Mouse (Mus musculus): ENCODE measurements around the gene Mrpl39. TPM values are rescaled to one million over a fixed set of nuclear protein-coding genes. Genes with fewer than 3 reads are reported as not detected.
A peak's percentile ranks its signal among the peaks of the same experiment; 100 is the strongest.

The Mrpl39 gene
- polyA plus RNA-seq, 1 experiment from 2014 or later, result 50.4 TPM

GRCm38 (mm10) chr16:84734806-84735165, 756 bp downstream of the Mrpl39 start:
- Histone ChIP-seq H3K9me3 (replicated peaks) (no peaks in the 10 kb centered on the region), H3K27me3 (no peaks in the 10 kb centered on the region), H3K27ac (peak overlapping the region; percentile 86), H3K36me3 (peaks cover 27% of the 10 kb centered on the region), H3K4me3 (peak overlapping the region; percentile 83), H3K9ac (peak overlapping the region; percentile 71), H3K4me2 (peak overlapping the region; percentile 80), H3K4me1 (replicated peaks) (peaks cover 7% of the 10 kb centered on the region)
- under 1% methylated on average over 15 of the region's 15 CpGs for WGBS
- no peak; the same call in 1 of the 2 replicates for ATAC-seq (replicated peaks; ENCODE audit: insufficient number of reproducible peaks, insufficient read depth, low FRiP score, low read depth)

- no peak for ATAC-seq (replicated peaks; ENCODE audit: insufficient number of reproducible peaks, insufficient read depth, low FRiP score, low read depth)
- no peak overlapping the region for H3K27ac ChIP-seq
- H3K4me3 ChIP-seq, result no peak overlapping the region
- no peak overlapping the region for H3K4me2 ChIP-seq
- H3K9me3 ChIP-seq (replicated peaks), result no peaks in the 10 kb centered on the region
- H3K4me1 ChIP-seq (replicated peaks), result no peaks in the 10 kb centered on the region
- peaks cover 61% of the 10 kb centered on the region for H3K36me3 ChIP-seq
- no peaks in the 10 kb centered on the region for H3K27me3 ChIP-seq
- 81% methylated on average over 2 of the region's 2 CpGs for WGBS
- H3K9ac ChIP-seq, result no peak overlapping the region
Observed at GRCm38 (mm10) chr16:84720670-84721069, 14.9 kb downstream of the Mrpl39 start.

- Histone ChIP-seq H3K9me3 (replicated peaks) (no peaks in the 10 kb centered on the region), H3K4me3 (no peak overlapping the region), H3K4me1 (replicated peaks) (no peaks in the 10 kb centered on the region), H3K27ac (no peak overlapping the region), H3K27me3 (no peaks in the 10 kb centered on the region), H3K9ac (no peak overlapping the region), H3K36me3 (peaks cover 42% of the 10 kb centered on the region), H3K4me2 (no peak overlapping the region)
- 90% methylated on average over 4 of the region's 4 CpGs for WGBS
- no peak for ATAC-seq (replicated peaks; ENCODE audit: insufficient number of reproducible peaks, insufficient read depth, low FRiP score, low read depth)
Observed at GRCm38 (mm10) chr16:84718250-84718649, 17.3 kb downstream of the Mrpl39 start.

GRCm38 (mm10) chr16:84717618-84718248, 17.8 kb downstream of the Mrpl39 start:
- Histone ChIP-seq H3K9ac (no peak overlapping the region), H3K9me3 (replicated peaks) (no peaks in the 10 kb centered on the region), H3K4me3 (no peak overlapping the region), H3K27ac (no peak overlapping the region), H3K36me3 (peaks cover 37% of the 10 kb centered on the region), H3K4me2 (no peak overlapping the region), H3K4me1 (replicated peaks) (no peaks in the 10 kb centered on the region), H3K27me3 (no peaks in the 10 kb centered on the region)
- no peak for ATAC-seq (replicated peaks; ENCODE audit: insufficient number of reproducible peaks, insufficient read depth, low FRiP score, low read depth)
- 93% methylated on average over 10 of the region's 10 CpGs for WGBS

- no peak for ATAC-seq (replicated peaks; ENCODE audit: insufficient number of reproducible peaks, insufficient read depth, low FRiP score, low read depth)
- Histone ChIP-seq H3K27me3 (no peaks in the 10 kb centered on the region), H3K9ac (no peak overlapping the region), H3K27ac (no peak overlapping the region), H3K9me3 (replicated peaks) (no peaks in the 10 kb centered on the region), H3K4me3 (no peak overlapping the region), H3K4me2 (no peak overlapping the region), H3K36me3 (peaks cover 31% of the 10 kb centered on the region), H3K4me1 (replicated peaks) (no peaks in the 10 kb centered on the region)
- 79% methylated on average over 13 of the region's 13 CpGs for WGBS
Observed at GRCm38 (mm10) chr16:84716724-84717617, 18.6 kb downstream of the Mrpl39 start.

- Histone ChIP-seq H3K9me3 (replicated peaks) (no peaks in the 10 kb centered on the region), H3K27me3 (no peaks in the 10 kb centered on the region), H3K27ac (no peak overlapping the region), H3K4me1 (replicated peaks) (no peaks in the 10 kb centered on the region), H3K4me3 (no peak overlapping the region), H3K4me2 (no peak overlapping the region), H3K9ac (no peak overlapping the region), H3K36me3 (peaks cover 23% of the 10 kb centered on the region)
- 81% methylated on average over 7 of the region's 7 CpGs for WGBS
- ATAC-seq (replicated peaks; ENCODE audit: insufficient number of reproducible peaks, insufficient read depth, low FRiP score, low read depth), result no peak
Observed at GRCm38 (mm10) chr16:84716197-84716596, 19.3 kb downstream of the Mrpl39 start.

- H3K4me3 ChIP-seq, result no peak overlapping the region
- no peaks in the 10 kb centered on the region for H3K4me1 ChIP-seq (replicated peaks)
- H3K4me2 ChIP-seq, result no peak overlapping the region
- no peaks in the 10 kb centered on the region for H3K9me3 ChIP-seq (replicated peaks)
- H3K27ac ChIP-seq, result no peak overlapping the region
- H3K27me3 ChIP-seq, result no peaks in the 10 kb centered on the region
- WGBS, result 87% methylated on average over 6 of the region's 6 CpGs
- peaks cover 12% of the 10 kb centered on the region for H3K36me3 ChIP-seq
- H3K9ac ChIP-seq, result no peak overlapping the region
- ATAC-seq (replicated peaks; ENCODE audit: insufficient number of reproducible peaks, insufficient read depth, low FRiP score, low read depth), result no peak
Observed at GRCm38 (mm10) chr16:84714978-84715377, 20.6 kb downstream of the Mrpl39 start.

- no peak overlapping the region for H3K9ac ChIP-seq
- H3K4me1 ChIP-seq (replicated peaks), result no peaks in the 10 kb centered on the region
- WGBS, result 76% methylated on average over 4 of the region's 4 CpGs
- peaks cover 12% of the 10 kb centered on the region for H3K36me3 ChIP-seq
- H3K9me3 ChIP-seq (replicated peaks), result no peaks in the 10 kb centered on the region
- H3K27me3 ChIP-seq, result no peaks in the 10 kb centered on the region
- no peak for ATAC-seq (replicated peaks; ENCODE audit: insufficient number of reproducible peaks, insufficient read depth, low FRiP score, low read depth)
- H3K4me3 ChIP-seq, result no peak overlapping the region
- H3K4me2 ChIP-seq, result no peak overlapping the region
- H3K27ac ChIP-seq, result no peak overlapping the region
Observed at GRCm38 (mm10) chr16:84713926-84714325, 21.6 kb downstream of the Mrpl39 start.

GRCm38 (mm10) chr16:84713156-84713555, 22.4 kb downstream of the Mrpl39 start:
- Histone ChIP-seq H3K9me3 (replicated peaks) (no peaks in the 10 kb centered on the region), H3K4me1 (replicated peaks) (no peaks in the 10 kb centered on the region), H3K4me3 (no peak overlapping the region), H3K36me3 (peaks cover 6% of the 10 kb centered on the region), H3K27me3 (no peaks in the 10 kb centered on the region), H3K9ac (no peak overlapping the region), H3K4me2 (no peak overlapping the region), H3K27ac (no peak overlapping the region)
- 73% methylated on average over 4 of the region's 4 CpGs for WGBS
- no peak for ATAC-seq (replicated peaks; ENCODE audit: insufficient number of reproducible peaks, insufficient read depth, low FRiP score, low read depth)

GRCm38 (mm10) chr16:84708649-84709048, 26.9 kb downstream of the Mrpl39 start:
- Histone ChIP-seq H3K9me3 (replicated peaks) (no peaks in the 10 kb centered on the region), H3K27ac (no peak overlapping the region), H3K4me2 (no peak overlapping the region), H3K27me3 (0 out of 2 replicates have a peak, but pooled peaks cover 9% of the 10 kb centered on the region), H3K4me1 (replicated peaks) (0 out of 2 replicates have a peak, but pooled peaks cover 5% of the 10 kb centered on the region), H3K4me3 (no peak overlapping the region), H3K9ac (no peak overlapping the region), H3K36me3 (no peaks in the 10 kb centered on the region)
- WGBS, result 63% methylated on average over 2 of the region's 2 CpGs
- no peak for ATAC-seq (replicated peaks; ENCODE audit: insufficient number of reproducible peaks, insufficient read depth, low FRiP score, low read depth)

GRCm38 (mm10) chr16:84707802-84708201, 27.7 kb downstream of the Mrpl39 start:
- no peak for ATAC-seq (replicated peaks; ENCODE audit: insufficient number of reproducible peaks, insufficient read depth, low FRiP score, low read depth)
- H3K27me3 ChIP-seq, result 0 out of 2 replicates have a peak, but pooled peaks cover 9% of the 10 kb centered on the region
- H3K27ac ChIP-seq, result no peak overlapping the region
- no peaks in the 10 kb centered on the region for H3K9me3 ChIP-seq (replicated peaks)
- no peak overlapping the region for H3K4me2 ChIP-seq
- H3K4me1 ChIP-seq (replicated peaks), result 0 out of 2 replicates have a peak, but pooled peaks cover 5% of the 10 kb centered on the region
- 67% methylated on average over 4 of the region's 4 CpGs for WGBS
- H3K4me3 ChIP-seq, result no peak overlapping the region
- no peaks in the 10 kb centered on the region for H3K36me3 ChIP-seq
- no peak overlapping the region for H3K9ac ChIP-seq

Measured in heart, embryonic 15.5 days (tissue).